In genomic region chr3:60785137-60785875, GRCm38 (mm10) we compare ENCODE assay signal across 8 mouse cellular contexts.
A peak's percentile ranks its signal among the peaks of the same experiment; 100 is the strongest.
DNase-seq lines count a peak whose midpoint lies in the region; ATAC-seq and TF ChIP-seq lines count a peak whose summit lies in the region.

No protein-coding gene starts in this region.

- H3K36me3 ChIP-seq in embryonic facial prominence, embryonic 14.5 days (ENCODE audit: control insufficient read depth, insufficient read depth, low read length), result no peaks in the 10 kb centered on the region
- no peaks in the 10 kb centered on the region for H3K36me3 ChIP-seq in hindbrain, embryonic 15.5 days
- H3K36me3 ChIP-seq in lung, embryonic 15.5 days, result no peaks in the 10 kb centered on the region

- ATAC-seq in embryonic facial prominence, embryonic 14.5 days (ENCODE audit: low read depth), result no peak
- ATAC-seq in hindbrain, embryonic 15.5 days (ENCODE audit: low FRiP score, low read depth), result peak; percentile 68; the same call in 1 of the 2 replicates
- peak; percentile 97 for ATAC-seq in lung, embryonic 15.5 days (ENCODE audit: borderline replicate concordance, extremely low read depth, low FRiP score, low TSS enrichment)

- no peak overlapping the region for H3K4me2 ChIP-seq in embryonic facial prominence, embryonic 14.5 days (ENCODE audit: low read depth, low read length)
- no peak overlapping the region for H3K4me2 ChIP-seq in hindbrain, embryonic 15.5 days
- H3K4me2 ChIP-seq in lung, embryonic 15.5 days, result no peak overlapping the region

- 25% methylated on average over 9 of the region's 9 CpGs for WGBS in lung, adult 2 months
- 51% methylated on average over 9 of the region's 9 CpGs for WGBS in embryonic facial prominence, embryonic 14.5 days
- 62% methylated on average over 9 of the region's 9 CpGs for WGBS in hindbrain, embryonic 15.5 days
- WGBS in lung, embryonic 15.5 days, result 31% methylated on average over 9 of the region's 9 CpGs
- 80% methylated on average over 9 of the region's 9 CpGs for WGBS in cerebellum, adult 2 months

- intact Hi-C loops in left cerebral cortex, postnatal 4 days (cut with DNase I), result no loop called here

- no peaks in the 10 kb centered on the region for H3K27me3 ChIP-seq in embryonic facial prominence, embryonic 14.5 days (replicated peaks; ENCODE audit: control insufficient read depth, insufficient read depth, low read length)
- H3K27me3 ChIP-seq in hindbrain, embryonic 15.5 days, result no peaks in the 10 kb centered on the region
- no peaks in the 10 kb centered on the region for H3K27me3 ChIP-seq in lung, embryonic 15.5 days
- no peaks in the 10 kb centered on the region for H3K27me3 ChIP-seq in cerebellum, adult 2 months (ENCODE audit: control insufficient read depth, insufficient read depth, low read length)

- no peak for TF ChIP-seq CTCF in lung, adult 2 months (IDR thresholded peaks at IDR 0.05; ENCODE audit: insufficient read depth, low read length)
- TF ChIP-seq CTCF in cerebellum, adult 2 months (IDR thresholded peaks at IDR 0.05; ENCODE audit: borderline replicate concordance, insufficient read depth, low read depth, low read length), result no peak

- H3K27ac ChIP-seq in embryonic facial prominence, embryonic 14.5 days (replicated peaks; ENCODE audit: low read depth, low read length), result 0 out of 2 replicates have a peak overlapping the region, but pooled peaks have one; percentile 15
- H3K27ac ChIP-seq in hindbrain, embryonic 15.5 days (replicated peaks), result no peak overlapping the region
- peak overlapping the region; percentile 41 for H3K27ac ChIP-seq in lung, embryonic 15.5 days
- H3K27ac ChIP-seq in cerebellum, adult 2 months (ENCODE audit: insufficient read depth, low read length), result no peak overlapping the region

- no peak overlapping the region for H3K9ac ChIP-seq in embryonic facial prominence, embryonic 14.5 days (ENCODE audit: low read depth, low read length)
- no peak overlapping the region for H3K9ac ChIP-seq in hindbrain, embryonic 15.5 days
- H3K9ac ChIP-seq in lung, embryonic 15.5 days, result no peak overlapping the region

- H3K9me3 ChIP-seq in embryonic facial prominence, embryonic 14.5 days (ENCODE audit: control insufficient read depth, low read length), result no peaks in the 10 kb centered on the region
- H3K9me3 ChIP-seq in hindbrain, embryonic 15.5 days, result no peaks in the 10 kb centered on the region
- no peaks in the 10 kb centered on the region for H3K9me3 ChIP-seq in lung, embryonic 15.5 days

- peak; percentile 14 for DNase-seq in lung, adult 18-20 months
- DNase-seq in lung, adult 2 months, result no peak
- peak; percentile 71 for DNase-seq in embryonic facial prominence, embryonic 14.5 days (ENCODE audit: low spot score)
- peak; percentile 48 to 63 for DNase-seq in spleen, postnatal 14 days (ENCODE audit: low spot score in 2 of 2)
- DNase-seq in left cerebral cortex, postnatal 4 days, result no peak
- DNase-seq in cerebellum, adult 2 months, result no peak

- no peak for TF ChIP-seq POLR2A in lung, adult 2 months (IDR thresholded peaks at IDR 0.05; ENCODE audit: borderline replicate concordance, extremely low read depth, low read depth, low read length)
- TF ChIP-seq POLR2A in cerebellum, adult 2 months (IDR thresholded peaks at IDR 0.05; ENCODE audit: borderline replicate concordance, insufficient read depth, low read length), result no peak

- H3K4me3 ChIP-seq in lung, adult 2 months (replicated peaks; ENCODE audit: extremely low read depth, low read depth, low read length), result no peak overlapping the region
- H3K4me3 ChIP-seq in embryonic facial prominence, embryonic 14.5 days (ENCODE audit: low read depth, low read length), result no peak overlapping the region
- H3K4me3 ChIP-seq in hindbrain, embryonic 15.5 days, result no peak overlapping the region
- no peak overlapping the region for H3K4me3 ChIP-seq in lung, embryonic 15.5 days
- no peak overlapping the region for H3K4me3 ChIP-seq in cerebellum, adult 2 months (replicated peaks; ENCODE audit: insufficient read depth, low read depth, low read length)

- H3K4me1 ChIP-seq in lung, adult 2 months (ENCODE audit: control insufficient read depth, insufficient read depth, low read length), result no peaks in the 10 kb centered on the region; the same call in 1 of the 2 replicates
- H3K4me1 ChIP-seq in embryonic facial prominence, embryonic 14.5 days (ENCODE audit: control insufficient read depth, insufficient read depth, low read length), result peaks cover 6% of the 10 kb centered on the region; the same call in 1 of the 2 replicates
- no peaks in the 10 kb centered on the region for H3K4me1 ChIP-seq in hindbrain, embryonic 15.5 days (replicated peaks)
- H3K4me1 ChIP-seq in lung, embryonic 15.5 days, result no peaks in the 10 kb centered on the region
- H3K4me1 ChIP-seq in cerebellum, adult 2 months (ENCODE audit: control insufficient read depth, insufficient read depth, low read length), result no peaks in the 10 kb centered on the region

Comparison
In these comparisons a context has a peak if more than half of its experiments do, and no peak if none do; other contexts are left out.
1. DNase-seq: peak in lung, adult 18-20 months (2 of 2), embryonic facial prominence, embryonic 14.5 days (single experiment) and spleen, postnatal 14 days (2 of 2); none in lung, adult 2 months (single experiment), left cerebral cortex, postnatal 4 days (single experiment) and cerebellum, adult 2 months (0 of 2).
2. H3K27ac ChIP-seq: peak in embryonic facial prominence, embryonic 14.5 days (single experiment) and lung, embryonic 15.5 days (single experiment); none in hindbrain, embryonic 15.5 days (single experiment) and cerebellum, adult 2 months (single experiment).